Mouse (Mus musculus) bone marrow, adult 2 months (tissue): ENCODE measurements at regions not wholly inside any gene's neighbourhood (a gene's known extent, or its start where the extent isn't known, plus 50 kb on each side); places are given as distances from the start of the nearest gene placed in this dataset.

ENCODE experiments used
- CTCF ChIP-seq: fragments of 200-500 bp; IDR thresholded peaks from 2 replicates; pipeline ENCODE4 v1.5.1; 2011; ENCODE audit warnings: low read length, control low read depth; ENCODE audit not compliant: control insufficient read depth, insufficient read depth
- POLR2A ChIP-seq: fragments of 200-500 bp; IDR thresholded peaks from 2 replicates; pipeline ENCODE4 v1.6.1; 2011; ENCODE audit warnings: low read depth, mild to moderate bottlenecking, control low read depth, low read length, borderline replicate concordance; ENCODE audit not compliant: control insufficient read depth

DNA sequence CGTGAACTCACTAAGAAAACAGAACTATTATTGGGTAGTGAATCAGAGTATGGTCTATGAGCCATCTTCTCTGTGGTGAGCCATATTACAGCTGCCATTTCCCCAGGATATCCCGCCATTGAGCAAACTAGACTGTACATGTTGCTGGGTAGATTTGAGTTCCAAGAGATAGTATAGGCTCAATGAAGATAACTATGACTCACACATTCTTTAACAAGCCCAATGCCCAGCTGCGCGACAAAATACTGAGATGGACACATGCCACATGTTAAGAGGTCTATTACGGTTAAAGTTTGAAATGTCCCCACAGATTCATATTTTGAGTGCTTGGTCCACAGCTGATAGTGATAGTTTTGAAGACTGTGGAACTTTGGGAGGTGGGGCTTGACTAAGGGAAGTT, 107.5 kb upstream of the Thbs1 start:
- TF ChIP-seq POLR2A (no peak), CTCF (no peak)
